Mouse (Mus musculus) C2C12 (cell line): ENCODE results near the gene Bmf.

Experiments
- CTCF ChIP-seq: IDR thresholded peaks from one replicate; pipeline ENCODE4 v1.5.1; 2011; ENCODE audit not compliant: control insufficient read depth, insufficient read depth, insufficient read length
- MAX ChIP-seq: IDR thresholded peaks from one replicate; pipeline ENCODE4 v1.6.1; 2011; ENCODE audit warnings: mild to moderate bottlenecking, control low read depth

- TF ChIP-seq CTCF (no peak), MAX (no peak)
Measured at GRCm38 (mm10) chr2:118551606-118552005, 2.1 kb upstream of the Bmf start.
